Mouse (Mus musculus) forebrain, embryonic 13.5 days (tissue): ENCODE data around the gene Acap2. TPM values are rescaled to one million over a fixed set of nuclear protein-coding genes. Genes with fewer than 3 reads are reported as not detected.

Source experiments
- ATAC-seq: fragments of 200-750 bp; cut with Nextera tagmentation; 2 replicates; pipeline ENCODE4 v1.8.0; 2017
- H3K27ac ChIP-seq: fragments of 300-500 bp; sonication (generic); 2 replicates; pipeline ENCODE4 v1.5.1; 2015; ENCODE audit warnings: inconsistent platforms, mild to moderate bottlenecking, moderate library complexity
- H3K27me3 ChIP-seq: fragments of 300-500 bp; sonication (generic); 2 replicates; pipeline ENCODE4 v1.6.1; 2015; ENCODE audit warnings: mild to moderate bottlenecking, inconsistent platforms
- H3K36me3 ChIP-seq: fragments of 300-500 bp; sonication (generic); 2 replicates; pipeline ENCODE4 v1.6.1; 2015; ENCODE audit warnings: mild to moderate bottlenecking, inconsistent platforms; ENCODE audit not compliant: poor library complexity, severe bottlenecking
- H3K4me1 ChIP-seq: fragments of 300-500 bp; sonication (generic); 2 replicates; pipeline ENCODE4 v1.6.1; 2015; ENCODE audit warnings: inconsistent platforms
- H3K4me2 ChIP-seq: fragments of 300-500 bp; sonication (generic); 2 replicates; pipeline ENCODE4 v1.6.1; 2015; ENCODE audit warnings: inconsistent platforms, mild to moderate bottlenecking, moderate library complexity
- H3K4me3 ChIP-seq: fragments of 300-500 bp; sonication (generic); 2 replicates; pipeline ENCODE4 v1.5.1; 2015; ENCODE audit warnings: mild to moderate bottlenecking, inconsistent platforms
- H3K9ac ChIP-seq: fragments of 300-500 bp; sonication (generic); 2 replicates; pipeline ENCODE4 v1.6.1; 2015; ENCODE audit warnings: mild to moderate bottlenecking, inconsistent platforms
- H3K9me3 ChIP-seq: fragments of 300-500 bp; sonication (generic); replicated peaks from 2 replicates; pipeline ENCODE4 v1.6.1; 2016; ENCODE audit warnings: inconsistent platforms
- WGBS: fragments of 180-500 bp; shearing (Covaris S2); methylation state at CpG from one replicate; pipeline ENCODE4 v1.1.7; 2015; 5-methylcytosine and 5-hydroxymethylcytosine counted together
- polyA plus RNA-seq: library from polyadenylated mRNA; unstranded; fragments of >200 nt; fragmentation: Nextera tagmentation; extraction: Ambion mirVana; gene quantifications from 2 replicates; pipeline ENCODE4 v1.2.1, GENCODE M21; 2015

Acap2 gene
- polyA plus RNA-seq, 1 experiment from 2014 or later = 14.9 TPM

GRCm38 (mm10) chr16:31204216-31204615, 3.2 kb upstream of the Acap2 start:
- 67% methylated on average over 1 of the region's 1 CpGs for WGBS

GRCm38 (mm10) chr16:31201704-31202103, 659 bp upstream of the Acap2 start:
- no peak overlapping the region for H3K9ac ChIP-seq

More at GRCm38 (mm10) chr16:31204216-31204615, 3.2 kb upstream of the Acap2 start:
- no peak overlapping the region for H3K4me2 ChIP-seq
- H3K9me3 ChIP-seq = no peaks in the 10 kb centered on the region
- ATAC-seq = no peak
- no peaks in the 10 kb centered on the region for H3K27me3 ChIP-seq
- no peak overlapping the region for H3K9ac ChIP-seq
- no peaks in the 10 kb centered on the region for H3K36me3 ChIP-seq
- peaks cover 12% of the 10 kb centered on the region for H3K4me1 ChIP-seq
- no peak overlapping the region for H3K27ac ChIP-seq
- H3K4me3 ChIP-seq = no peak overlapping the region

GRCm38 (mm10) chr16:31199926-31200789, 887 bp downstream of the Acap2 start:
- H3K4me2 ChIP-seq = peak overlapping the region; percentile 83
- H3K36me3 ChIP-seq = no peaks in the 10 kb centered on the region
- WGBS = under 1% methylated on average over 43 of the region's 56 CpGs
- H3K27ac ChIP-seq = peak overlapping the region; percentile 95
- H3K9me3 ChIP-seq = no peaks in the 10 kb centered on the region
- ATAC-seq = peak; percentile 39
- peak overlapping the region; percentile 97 for H3K4me3 ChIP-seq
- H3K4me1 ChIP-seq = peaks cover 22% of the 10 kb centered on the region
- H3K9ac ChIP-seq = peak overlapping the region; percentile 94
- no peaks in the 10 kb centered on the region for H3K27me3 ChIP-seq

More at GRCm38 (mm10) chr16:31201704-31202103, 659 bp upstream of the Acap2 start:
- no peak for ATAC-seq
- Histone ChIP-seq H3K4me3 (no peak overlapping the region), H3K4me1 (peaks cover 22% of the 10 kb centered on the region), H3K36me3 (no peaks in the 10 kb centered on the region), H3K4me2 (peak overlapping the region; percentile 83), H3K27me3 (no peaks in the 10 kb centered on the region), H3K27ac (no peak overlapping the region), H3K9me3 (no peaks in the 10 kb centered on the region)
- WGBS = 84% methylated on average over 2 of the region's 2 CpGs

- WGBS = 3% methylated on average over 14 of the region's 14 CpGs
- Histone ChIP-seq H3K4me1 (peaks cover 22% of the 10 kb centered on the region), H3K4me3 (peak overlapping the region; percentile 97), H3K4me2 (peak overlapping the region; percentile 83), H3K36me3 (no peaks in the 10 kb centered on the region), H3K9ac (peak overlapping the region; percentile 94), H3K9me3 (no peaks in the 10 kb centered on the region), H3K27ac (peak overlapping the region; percentile 95; the same call in 1 of the 2 replicates), H3K27me3 (no peaks in the 10 kb centered on the region)
- ATAC-seq = no peak
These were observed 1.5 kb downstream of the Acap2 start for GRCm38 (mm10) chr16:31199591-31199925.

GRCm38 (mm10) chr16:31196971-31197370, 4.1 kb downstream of the Acap2 start:
- WGBS = 59% methylated on average over 3 of the region's 3 CpGs
- no peak for ATAC-seq
- peaks cover 22% of the 10 kb centered on the region for H3K4me1 ChIP-seq
- no peak overlapping the region for H3K4me3 ChIP-seq
- no peak overlapping the region for H3K4me2 ChIP-seq
- H3K27me3 ChIP-seq = no peaks in the 10 kb centered on the region
- H3K36me3 ChIP-seq = no peaks in the 10 kb centered on the region
- H3K9me3 ChIP-seq = no peaks in the 10 kb centered on the region
- no peak overlapping the region for H3K9ac ChIP-seq
- no peak overlapping the region for H3K27ac ChIP-seq

GRCm38 (mm10) chr16:31192526-31192925, 8.5 kb downstream of the Acap2 start:
- no peak overlapping the region for H3K4me3 ChIP-seq
- no peak overlapping the region for H3K9ac ChIP-seq
- no peak overlapping the region for H3K4me2 ChIP-seq
- 78% methylated on average over 3 of the region's 3 CpGs for WGBS
- no peaks in the 10 kb centered on the region for H3K9me3 ChIP-seq
- no peak for ATAC-seq
- no peaks in the 10 kb centered on the region for H3K27me3 ChIP-seq
- peaks cover 11% of the 10 kb centered on the region for H3K4me1 ChIP-seq
- no peaks in the 10 kb centered on the region for H3K36me3 ChIP-seq
- H3K27ac ChIP-seq = no peak overlapping the region

GRCm38 (mm10) chr16:31191818-31192217, 9.2 kb downstream of the Acap2 start:
- Histone ChIP-seq H3K9me3 (no peaks in the 10 kb centered on the region), H3K4me3 (no peak overlapping the region), H3K4me1 (peaks cover 12% of the 10 kb centered on the region), H3K36me3 (no peaks in the 10 kb centered on the region), H3K27ac (no peak overlapping the region), H3K9ac (no peak overlapping the region), H3K4me2 (no peak overlapping the region), H3K27me3 (no peaks in the 10 kb centered on the region)
- 71% methylated on average over 6 of the region's 6 CpGs for WGBS
- ATAC-seq = no peak

- Histone ChIP-seq H3K4me1 (peaks cover 16% of the 10 kb centered on the region), H3K4me2 (no peak overlapping the region), H3K9ac (no peak overlapping the region), H3K27ac (no peak overlapping the region), H3K4me3 (no peak overlapping the region), H3K9me3 (no peaks in the 10 kb centered on the region), H3K27me3 (no peaks in the 10 kb centered on the region), H3K36me3 (no peaks in the 10 kb centered on the region)
- ATAC-seq = no peak
- 90% methylated on average over 8 of the region's 8 CpGs for WGBS
These were observed 10.6 kb downstream of the Acap2 start for GRCm38 (mm10) chr16:31190426-31190825.

- no peak overlapping the region for H3K9ac ChIP-seq
- H3K4me1 ChIP-seq = peaks cover 22% of the 10 kb centered on the region
- ATAC-seq = no peak
- no peak overlapping the region for H3K27ac ChIP-seq
- no peaks in the 10 kb centered on the region for H3K36me3 ChIP-seq
- H3K4me3 ChIP-seq = no peak overlapping the region
- H3K4me2 ChIP-seq = no peak overlapping the region
- 90% methylated on average over 5 of the region's 5 CpGs for WGBS
- no peaks in the 10 kb centered on the region for H3K27me3 ChIP-seq
- no peaks in the 10 kb centered on the region for H3K9me3 ChIP-seq
These were observed 11.8 kb downstream of the Acap2 start for GRCm38 (mm10) chr16:31189291-31189690.

- Histone ChIP-seq H3K4me1 (peaks cover 26% of the 10 kb centered on the region), H3K27me3 (no peaks in the 10 kb centered on the region), H3K36me3 (no peaks in the 10 kb centered on the region), H3K4me2 (no peak overlapping the region), H3K9me3 (no peaks in the 10 kb centered on the region), H3K9ac (no peak overlapping the region), H3K4me3 (no peak overlapping the region), H3K27ac (no peak overlapping the region)
- no peak for ATAC-seq
- 90% methylated on average over 2 of the region's 2 CpGs for WGBS
These were observed 12.2 kb downstream of the Acap2 start for GRCm38 (mm10) chr16:31188799-31189198.

GRCm38 (mm10) chr16:31188270-31188669, 12.8 kb downstream of the Acap2 start:
- Histone ChIP-seq H3K9ac (no peak overlapping the region), H3K4me1 (peaks cover 29% of the 10 kb centered on the region), H3K4me3 (no peak overlapping the region), H3K9me3 (no peaks in the 10 kb centered on the region), H3K4me2 (no peak overlapping the region), H3K27ac (peak overlapping the region; percentile 36; the same call in 1 of the 2 replicates), H3K27me3 (no peaks in the 10 kb centered on the region), H3K36me3 (no peaks in the 10 kb centered on the region)
- peak; percentile 16; the same call in 1 of the 2 replicates for ATAC-seq
- 40% methylated on average over 6 of the region's 6 CpGs for WGBS

- H3K4me3 ChIP-seq = no peak overlapping the region
- no peak overlapping the region for H3K27ac ChIP-seq
- peaks cover 36% of the 10 kb centered on the region for H3K4me1 ChIP-seq
- no peak for ATAC-seq
- 78% methylated on average over 1 of the region's 1 CpGs for WGBS
- no peaks in the 10 kb centered on the region for H3K36me3 ChIP-seq
- no peak overlapping the region for H3K9ac ChIP-seq
- H3K4me2 ChIP-seq = no peak overlapping the region
- H3K27me3 ChIP-seq = no peaks in the 10 kb centered on the region
- no peaks in the 10 kb centered on the region for H3K9me3 ChIP-seq
These were observed 13.9 kb downstream of the Acap2 start for GRCm38 (mm10) chr16:31187192-31187591.
